Mouse (Mus musculus) embryonic facial prominence, embryonic 14.5 days (tissue): Measurements from ENCODE around the gene Celf5. TPM values are rescaled to one million over a fixed set of nuclear protein-coding genes. Genes with fewer than 3 reads are reported as not detected.
A peak's percentile ranks its signal among the peaks of the same experiment; 100 is the strongest.

Source experiments
- ATAC-seq: fragments of 200-750 bp; cut with Nextera tagmentation; 2 replicates; pipeline ENCODE4 v1.8.0; 2017; ENCODE audit warnings: low read depth, moderate number of reproducible peaks, moderate TSS enrichment
- DNase-seq: peaks from one replicate; pipeline ENCODE4 v3.0.0-alpha.2; 2015; ENCODE audit warnings: low spot score
- H3K27ac ChIP-seq: fragments of 300-500 bp; sonication (generic); replicated peaks from 2 replicates; pipeline ENCODE4 v1.5.1; 2014; ENCODE audit warnings: low read depth, mild to moderate bottlenecking, low read length, moderate library complexity
- H3K27me3 ChIP-seq: fragments of 300-500 bp; sonication (generic); replicated peaks from 2 replicates; pipeline ENCODE4 v1.6.1; 2014; ENCODE audit warnings: low read length; ENCODE audit not compliant: control insufficient read depth, insufficient read depth
- H3K36me3 ChIP-seq: fragments of 300-500 bp; sonication (generic); 2 replicates; pipeline ENCODE4 v1.6.1; 2014; ENCODE audit warnings: low read length, mixed read lengths; ENCODE audit not compliant: control insufficient read depth, insufficient read depth
- H3K4me1 ChIP-seq: fragments of 300-500 bp; sonication (generic); 2 replicates; pipeline ENCODE4 v1.6.1; 2014; ENCODE audit warnings: antibody characterized with exemption, low read length; ENCODE audit not compliant: control insufficient read depth, insufficient read depth
- H3K4me2 ChIP-seq: fragments of 300-500 bp; sonication (generic); 2 replicates; pipeline ENCODE4 v1.6.1; 2014; ENCODE audit warnings: low read depth, mild to moderate bottlenecking, low read length, moderate library complexity, mixed read lengths
- H3K4me3 ChIP-seq: fragments of 300-500 bp; sonication (generic); 2 replicates; pipeline ENCODE4 v1.5.1; 2014; ENCODE audit warnings: low read depth, mild to moderate bottlenecking, low read length
- H3K9ac ChIP-seq: fragments of 300-500 bp; sonication (generic); 2 replicates; pipeline ENCODE4 v1.6.1; 2014; ENCODE audit warnings: low read depth, mild to moderate bottlenecking, low read length, moderate library complexity, mixed read lengths
- H3K9me3 ChIP-seq: fragments of 300-500 bp; sonication (generic); 2 replicates; pipeline ENCODE4 v1.6.1; 2016; ENCODE audit warnings: low read length; ENCODE audit not compliant: control insufficient read depth
- WGBS: fragments of 180-500 bp; shearing (Covaris S2); extraction: QIAGEN DNeasy Blood & Tissue Kit; methylation state at CpG from one replicate; pipeline ENCODE4 v1.1.7; 2014; 5-methylcytosine and 5-hydroxymethylcytosine counted together
- polyA plus RNA-seq: library from polyadenylated mRNA; unstranded; fragments of >200 nt; fragmentation: Nextera tagmentation; extraction: Ambion mirVana; gene quantifications from 2 replicates; pipeline ENCODE4 v1.2.1, GENCODE M21; 2014

The Celf5 gene
- polyA plus RNA-seq, 1 experiment from 2014 or later: 1.9 TPM

GRCm38 (mm10) chr10:81415549-81416310 is 66.8 kb downstream of the Celf5 start:
- Histone ChIP-seq H3K9ac (0 out of 2 replicates have a peak overlapping the region, but pooled peaks have one; percentile 35), H3K36me3 (peaks cover 43% of the 10 kb centered on the region), H3K9me3 (no peaks in the 10 kb centered on the region), H3K4me3 (no peak overlapping the region), H3K4me2 (0 out of 2 replicates have a peak overlapping the region, but pooled peaks have one; percentile 56), H3K27me3 (no peaks in the 10 kb centered on the region), H3K27ac (peak overlapping the region; percentile 93), H3K4me1 (peaks cover 59% of the 10 kb centered on the region)
- WGBS: 57% methylated on average over 17 of the region's 17 CpGs
- ATAC-seq (no peak), DNase-seq (no peak)

GRCm38 (mm10) chr10:81415146-81415545 is 67.4 kb downstream of the Celf5 start:
- ATAC-seq: no peak

GRCm38 (mm10) chr10:81414682-81415081 is 67.8 kb downstream of the Celf5 start:
- H3K4me1 ChIP-seq: peaks cover 60% of the 10 kb centered on the region
- H3K4me2 ChIP-seq: peak overlapping the region; percentile 35
- H3K9ac ChIP-seq: no peak overlapping the region
- no peaks in the 10 kb centered on the region for H3K27me3 ChIP-seq
- H3K4me3 ChIP-seq: no peak overlapping the region
- H3K27ac ChIP-seq: peak overlapping the region; percentile 84; the same call in 1 of the 2 replicates
- DNase-seq: peak; percentile 73
- no peak for ATAC-seq
- peaks cover 33% of the 10 kb centered on the region for H3K36me3 ChIP-seq
- no peaks in the 10 kb centered on the region for H3K9me3 ChIP-seq

More at GRCm38 (mm10) chr10:81415146-81415545, 67.4 kb downstream of the Celf5 start:
- Histone ChIP-seq H3K36me3 (peaks cover 37% of the 10 kb centered on the region), H3K4me3 (no peak overlapping the region), H3K27me3 (no peaks in the 10 kb centered on the region), H3K9me3 (no peaks in the 10 kb centered on the region), H3K4me2 (no peak overlapping the region; the same call in 1 of the 2 replicates), H3K9ac (no peak overlapping the region), H3K4me1 (peaks cover 59% of the 10 kb centered on the region), H3K27ac (peak overlapping the region; percentile 48)
- WGBS: 85% methylated on average over 5 of the region's 5 CpGs
- no peak for DNase-seq

- Histone ChIP-seq H3K4me3 (peak overlapping the region; percentile 1; the same call in 1 of the 2 replicates), H3K36me3 (peaks cover 28% of the 10 kb centered on the region; the same call in 1 of the 2 replicates), H3K9me3 (no peaks in the 10 kb centered on the region), H3K4me1 (peaks cover 69% of the 10 kb centered on the region), H3K4me2 (peak overlapping the region; percentile 35), H3K27me3 (no peaks in the 10 kb centered on the region), H3K9ac (peak overlapping the region; percentile 35; the same call in 1 of the 2 replicates), H3K27ac (peak overlapping the region; percentile 84)
- DNase-seq (peak; percentile 86), ATAC-seq (peak; percentile 5; the same call in 1 of the 2 replicates)
- WGBS: 41% methylated on average over 17 of the region's 26 CpGs
Observed at GRCm38 (mm10) chr10:81413310-81414261, 68.9 kb downstream of the Celf5 start.

GRCm38 (mm10) chr10:81412586-81413309 is 69.8 kb downstream of the Celf5 start:
- H3K36me3 ChIP-seq: peaks cover 29% of the 10 kb centered on the region
- no peak overlapping the region for H3K4me3 ChIP-seq
- H3K4me1 ChIP-seq: peaks cover 76% of the 10 kb centered on the region
- H3K27ac ChIP-seq: peak overlapping the region; percentile 84; the same call in 1 of the 2 replicates
- 71% methylated on average over 16 of the region's 16 CpGs for WGBS
- no peaks in the 10 kb centered on the region for H3K9me3 ChIP-seq
- no peak overlapping the region for H3K9ac ChIP-seq
- ATAC-seq: no peak
- H3K27me3 ChIP-seq: no peaks in the 10 kb centered on the region
- no peak overlapping the region for H3K4me2 ChIP-seq
- no peak for DNase-seq

GRCm38 (mm10) chr10:81411471-81412400 is 70.8 kb downstream of the Celf5 start:
- Histone ChIP-seq H3K4me3 (no peak overlapping the region), H3K9ac (no peak overlapping the region), H3K36me3 (peaks cover 35% of the 10 kb centered on the region), H3K4me2 (no peak overlapping the region), H3K27ac (peak overlapping the region; percentile 84), H3K9me3 (no peaks in the 10 kb centered on the region), H3K27me3 (no peaks in the 10 kb centered on the region), H3K4me1 (peaks cover 77% of the 10 kb centered on the region)
- ATAC-seq (peak; percentile 9; the same call in 1 of the 2 replicates), DNase-seq (peak; percentile 74)
- 58% methylated on average over 10 of the region's 18 CpGs for WGBS

GRCm38 (mm10) chr10:81410981-81411380 is 71.5 kb downstream of the Celf5 start:
- H3K9me3 ChIP-seq: no peaks in the 10 kb centered on the region
- H3K27ac ChIP-seq: peak overlapping the region; percentile 84
- H3K4me2 ChIP-seq: no peak overlapping the region
- 68% methylated on average over 9 of the region's 9 CpGs for WGBS
- H3K4me1 ChIP-seq: peaks cover 70% of the 10 kb centered on the region
- no peak overlapping the region for H3K4me3 ChIP-seq
- no peak for DNase-seq
- H3K27me3 ChIP-seq: no peaks in the 10 kb centered on the region
- H3K9ac ChIP-seq: no peak overlapping the region
- H3K36me3 ChIP-seq: peaks cover 43% of the 10 kb centered on the region
- ATAC-seq: no peak
